Mouse (Mus musculus): ENCODE measurements around the gene Vmn1r100.
"Not testable (repeated sequence)": the region's sequence is repeated elsewhere in the genome, so short reads cannot be mapped to it uniquely, and the experiment has no call there.

Vmn1r100 gene

GRCm38 (mm10) chr7:20417642-20418041 is at the start of gene Vmn1r100:
Vmn1r100 (plus strand) TSS chr7:20417942.
- DNase-seq (ENCODE audit: low spot score in 2 of 2): not testable (repeated sequence)

- DNase-seq (ENCODE audit: low spot score in 2 of 2): not testable (repeated sequence)
These were observed 42.4 kb upstream of the Vmn1r100 start, which contains the start of gene Gm5728 for GRCm38 (mm10) chr7:20375310-20375709. Gm5728 (minus strand) TSS chr7:20375410.

- not testable (repeated sequence) for DNase-seq (ENCODE audit: low spot score in 2 of 2)
These were observed 24.8 kb downstream of the Vmn1r100 start, which contains the start of gene Vmn1r101 for GRCm38 (mm10) chr7:20442493-20442892. Vmn1r101 (minus strand) TSS chr7:20442593.
